Mouse (Mus musculus) embryonic facial prominence, embryonic 10.5 days (tissue): ENCODE data around the gene Arfgap2. TPM values are rescaled to one million over a fixed set of nuclear protein-coding genes. Genes with fewer than 3 reads are reported as not detected.

Source experiments
- DNase-seq: peaks from one replicate; pipeline ENCODE4 v3.0.0-alpha.2; 2017; ENCODE audit warnings: low spot score
- H3K27ac ChIP-seq: fragments of 300-500 bp; sonication (generic); replicated peaks from 2 replicates; pipeline ENCODE4 v1.5.1; 2016; ENCODE audit warnings: mild to moderate bottlenecking
- H3K27me3 ChIP-seq: fragments of 300-500 bp; sonication (generic); replicated peaks from 2 replicates; pipeline ENCODE4 v1.6.1; 2016; ENCODE audit warnings: low read depth, mild to moderate bottlenecking; ENCODE audit not compliant: poor library complexity, severe bottlenecking
- H3K36me3 ChIP-seq: fragments of 300-500 bp; sonication (generic); replicated peaks from 2 replicates; pipeline ENCODE4 v1.6.1; 2016; ENCODE audit warnings: mild to moderate bottlenecking, moderate library complexity
- H3K4me1 ChIP-seq: fragments of 300-500 bp; sonication (generic); 2 replicates; pipeline ENCODE4 v1.6.1; 2016
- H3K4me3 ChIP-seq: fragments of 300-500 bp; sonication (generic); 2 replicates; pipeline ENCODE4 v1.5.1; 2016; ENCODE audit warnings: mild to moderate bottlenecking, moderate library complexity
- H3K9me3 ChIP-seq: fragments of 300-500 bp; sonication (generic); 2 replicates; pipeline ENCODE4 v1.6.1; 2016; ENCODE audit warnings: mild to moderate bottlenecking
- WGBS: fragments of 180-500 bp; shearing (Covaris S2); methylation state at CpG from one replicate; pipeline ENCODE4 v1.1.7; 2016; 5-methylcytosine and 5-hydroxymethylcytosine counted together
- polyA plus RNA-seq: library from polyadenylated mRNA; unstranded; fragments of >200 nt; fragmentation: Nextera tagmentation; extraction: Ambion mirVana; gene quantifications from 2 replicates; pipeline ENCODE4 v1.2.1, GENCODE M21; 2016

Gene Arfgap2
- polyA plus RNA-seq, 1 experiment from 2014 or later: 101 TPM

DNA sequence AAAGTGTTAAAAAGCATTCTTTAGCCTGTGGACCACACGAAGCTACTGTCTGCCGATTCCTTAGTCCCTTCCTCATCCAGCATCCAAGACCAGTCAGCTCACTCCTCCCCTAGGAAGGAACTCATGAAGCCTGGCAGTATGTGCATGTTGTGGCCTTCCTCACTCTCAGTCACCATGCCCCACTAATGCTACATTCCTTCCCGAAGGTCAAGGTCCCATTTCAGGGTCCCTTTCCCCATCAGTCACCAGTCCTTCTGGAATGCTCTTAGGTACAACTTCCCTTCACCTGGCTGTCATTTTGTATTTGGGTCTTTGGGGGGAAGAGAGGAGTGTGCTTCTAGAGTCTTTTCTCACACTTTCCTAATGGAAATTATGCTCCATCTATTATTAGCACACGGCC lies 12.8 kb upstream of the Arfgap2 start:
- DNase-seq: no peak
- no peaks in the 10 kb centered on the region for H3K9me3 ChIP-seq
- no peak overlapping the region for H3K4me3 ChIP-seq
- peaks cover 43% of the 10 kb centered on the region for H3K27me3 ChIP-seq
- H3K4me1 ChIP-seq: peaks cover 40% of the 10 kb centered on the region
- 79% methylated on average over 4 of the region's 4 CpGs for WGBS
- no peak overlapping the region for H3K27ac ChIP-seq
- no peaks in the 10 kb centered on the region for H3K36me3 ChIP-seq

DNA sequence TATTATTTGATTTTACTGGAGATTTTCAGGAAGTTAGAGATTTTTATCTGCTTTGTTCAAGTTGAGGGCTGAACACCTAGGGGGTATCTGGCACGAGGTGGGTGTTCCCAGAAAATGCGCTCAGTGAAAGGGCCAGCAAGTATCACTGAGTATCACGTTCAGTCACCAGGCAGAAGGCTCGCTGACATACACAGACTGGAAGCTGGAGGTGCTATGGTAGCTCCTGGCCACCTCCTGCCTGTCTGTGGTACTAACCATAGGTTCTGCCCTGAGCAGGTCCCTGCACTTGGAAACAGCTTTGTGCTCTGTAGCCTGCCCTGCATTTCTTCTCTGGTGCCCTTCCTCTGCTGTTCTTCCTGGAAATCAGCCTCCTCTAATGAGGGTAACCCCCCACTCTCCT lies 12.3 kb upstream of the Arfgap2 start:
- H3K27ac ChIP-seq: no peak overlapping the region
- no peaks in the 10 kb centered on the region for H3K9me3 ChIP-seq
- no peak overlapping the region for H3K4me3 ChIP-seq
- H3K4me1 ChIP-seq: peaks cover 45% of the 10 kb centered on the region
- peaks cover 46% of the 10 kb centered on the region for H3K27me3 ChIP-seq
- no peak for DNase-seq
- H3K36me3 ChIP-seq: no peaks in the 10 kb centered on the region
- 58% methylated on average over 4 of the region's 4 CpGs for WGBS

DNA sequence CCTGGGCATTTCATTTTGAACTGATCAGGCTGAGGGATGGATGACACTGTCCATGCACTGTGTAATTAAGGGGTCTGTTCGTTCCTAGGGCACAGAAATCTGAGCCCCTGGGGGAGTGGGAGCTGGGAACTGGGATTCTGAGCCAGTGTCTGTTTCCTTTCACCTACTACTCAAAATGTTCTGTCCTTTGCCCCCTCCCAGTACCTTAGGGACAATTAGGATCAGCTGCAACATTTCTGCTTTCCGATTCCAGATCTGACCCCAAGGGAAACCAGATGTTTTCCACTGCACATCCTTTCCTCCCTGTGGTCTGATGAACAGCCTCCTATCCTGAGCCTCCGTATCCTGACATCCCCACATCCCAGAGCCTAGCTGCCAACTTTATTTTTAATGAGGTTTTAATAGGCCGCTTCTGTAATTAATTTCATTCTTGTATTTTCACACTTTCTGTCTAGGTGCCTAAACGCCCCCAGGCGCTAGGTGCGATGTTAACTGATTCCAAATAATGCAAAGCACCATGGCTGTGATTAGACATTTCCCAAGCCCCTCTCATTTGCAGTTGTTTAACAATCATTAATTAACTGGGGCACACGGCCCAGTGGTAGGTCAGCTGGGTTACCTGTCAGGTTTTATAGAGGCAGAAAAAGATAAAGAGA lies 9.9 kb upstream of the Arfgap2 start:
- peak overlapping the region; percentile 67 for H3K4me3 ChIP-seq
- DNase-seq: peak; percentile 34
- H3K4me1 ChIP-seq: peaks cover 67% of the 10 kb centered on the region
- no peaks in the 10 kb centered on the region for H3K36me3 ChIP-seq
- no peaks in the 10 kb centered on the region for H3K9me3 ChIP-seq
- peaks cover 62% of the 10 kb centered on the region for H3K27me3 ChIP-seq
- 23% methylated on average over 8 of the region's 8 CpGs for WGBS
- H3K27ac ChIP-seq: no peak overlapping the region

DNA sequence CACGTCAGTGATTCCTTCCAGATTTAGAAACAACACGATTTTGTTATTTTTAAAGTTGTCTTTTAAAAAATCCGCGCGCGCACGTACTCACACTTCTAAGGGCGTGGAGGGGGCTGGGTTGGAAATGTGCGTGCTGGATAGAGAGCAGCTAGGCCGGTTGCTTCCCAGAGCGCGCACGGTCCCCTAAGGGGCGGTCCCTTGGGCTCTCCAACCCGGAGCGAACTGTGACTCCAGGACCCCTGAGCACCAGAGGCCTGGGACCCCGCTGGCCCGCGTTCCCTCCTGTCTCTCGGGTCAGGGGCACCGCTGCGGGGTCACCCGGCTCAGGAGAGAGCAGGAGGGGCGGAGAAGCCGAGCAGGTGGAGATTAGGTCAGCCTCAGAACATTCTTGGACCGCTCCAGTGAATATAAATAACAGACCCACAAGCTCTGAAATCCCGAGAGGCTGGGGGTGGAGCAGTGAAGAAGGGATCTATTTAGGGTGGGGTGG lies 9.1 kb upstream of the Arfgap2 start, which contains the start of gene Pacsin3:
Gene Pacsin3 (plus strand): TSS at position 294 of the 490 bp plus-strand sequence.
- peaks cover 62% of the 10 kb centered on the region for H3K27me3 ChIP-seq
- under 1% methylated on average over 27 of the region's 27 CpGs for WGBS
- H3K27ac ChIP-seq: peak within 1 kb of the TSS; percentile 83

DNA sequence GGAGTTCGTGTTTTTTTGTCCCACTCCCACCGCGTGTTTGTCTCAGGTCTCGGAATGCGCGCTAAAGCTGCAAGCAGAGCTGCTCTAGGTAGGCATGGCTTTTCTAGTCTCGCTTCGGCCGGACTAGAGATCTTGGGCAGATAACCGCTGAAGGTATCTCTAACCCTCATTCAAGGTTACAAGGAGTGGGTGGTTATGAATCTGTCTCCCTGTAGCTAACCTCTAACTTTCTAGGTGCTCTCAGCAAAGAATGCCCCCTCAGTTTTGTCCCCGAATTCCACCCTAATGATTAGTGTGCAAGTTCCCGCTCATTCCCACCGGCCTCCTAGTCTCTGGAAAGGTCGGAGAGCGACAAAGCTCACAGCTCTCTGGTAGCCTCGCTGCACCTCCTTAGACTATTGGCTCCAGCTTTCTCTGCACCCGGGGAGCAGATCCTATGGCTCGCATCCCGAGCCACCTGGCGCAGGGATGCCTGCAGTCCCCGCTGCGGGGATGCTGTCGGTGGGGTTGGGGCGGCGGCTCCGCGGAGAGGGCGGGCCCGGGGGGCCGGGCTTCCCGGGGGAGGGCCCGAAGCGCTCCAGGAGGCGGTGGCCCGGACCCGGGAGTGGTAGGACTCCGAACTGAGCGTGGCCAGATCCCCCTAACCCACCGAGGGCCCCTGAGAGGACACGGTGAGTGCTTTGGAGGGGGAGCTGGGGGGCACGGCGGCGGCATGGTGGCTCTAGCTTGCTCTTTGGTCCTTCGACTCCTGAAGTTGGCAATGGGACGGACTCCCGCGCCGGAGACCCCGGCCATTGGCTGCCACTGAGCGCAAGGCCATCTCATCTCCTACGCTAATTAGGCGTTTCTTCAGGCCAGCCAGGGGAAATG lies 8.3 kb upstream of the Arfgap2 start:
- WGBS: under 1% methylated on average over 52 of the region's 52 CpGs
- Histone ChIP-seq H3K4me1 (peaks cover 68% of the 10 kb centered on the region), H3K36me3 (peaks cover 6% of the 10 kb centered on the region), H3K4me3 (peak overlapping the region; percentile 67), H3K9me3 (no peaks in the 10 kb centered on the region), H3K27me3 (peaks cover 62% of the 10 kb centered on the region), H3K27ac (peak overlapping the region; percentile 83)
- peak; percentile 83 for DNase-seq

More for the DNA sequence above, 9.1 kb upstream of the Arfgap2 start, which contains the start of gene Pacsin3:
- peaks cover 68% of the 10 kb centered on the region for H3K4me1 ChIP-seq
- H3K9me3 ChIP-seq: no peaks in the 10 kb centered on the region
- H3K36me3 ChIP-seq: no peaks in the 10 kb centered on the region; the same call in 1 of the 2 replicates
- peak within 1 kb of the TSS; percentile 67 for H3K4me3 ChIP-seq
- DNase-seq: peak; percentile 67

DNA sequence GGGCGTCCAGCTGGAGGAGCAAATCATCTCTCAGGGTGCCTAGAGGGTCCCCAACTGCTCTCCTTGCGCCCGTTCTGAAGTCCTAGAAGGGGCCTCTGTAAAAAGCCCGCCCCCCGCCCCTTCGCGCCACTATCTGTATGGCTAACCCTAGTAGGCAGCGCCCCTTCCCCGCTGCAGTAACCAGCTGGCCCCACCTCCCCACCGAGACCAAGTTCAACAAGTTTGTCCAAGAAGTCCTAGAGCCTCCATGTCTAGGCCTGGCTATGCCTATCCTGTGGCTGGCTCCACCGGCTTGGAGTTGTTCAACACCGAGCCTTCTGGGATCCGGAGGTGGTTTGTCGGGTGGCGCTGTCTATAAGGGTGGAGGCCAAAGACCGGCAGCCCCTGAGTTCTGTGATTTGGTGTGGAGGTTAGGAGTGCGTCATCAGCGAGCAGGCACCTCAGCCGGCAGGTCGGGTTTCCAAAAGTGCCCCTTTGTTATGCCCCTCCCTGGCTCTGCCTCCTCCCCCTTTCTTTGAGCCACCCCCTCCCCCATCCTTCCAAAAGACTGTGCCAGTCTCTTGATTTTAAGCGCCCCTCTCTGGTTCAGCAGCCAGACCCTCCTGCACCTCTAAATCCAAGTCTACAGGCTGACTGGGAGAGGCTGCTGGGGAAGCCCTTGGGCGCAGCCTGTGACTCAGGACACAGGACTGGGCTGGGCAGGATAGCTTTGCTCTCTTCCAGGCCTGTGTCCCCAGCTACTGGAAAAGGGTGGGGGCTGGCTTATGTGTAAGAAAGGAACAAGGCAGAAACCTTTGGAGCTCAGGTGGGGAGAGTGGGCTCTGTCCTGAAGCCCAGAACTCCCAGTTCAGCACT lies 7.4 kb upstream of the Arfgap2 start:
- Histone ChIP-seq H3K27me3 (peaks cover 62% of the 10 kb centered on the region), H3K9me3 (no peaks in the 10 kb centered on the region), H3K36me3 (peaks cover 13% of the 10 kb centered on the region), H3K27ac (peak overlapping the region; percentile 83), H3K4me1 (peaks cover 67% of the 10 kb centered on the region), H3K4me3 (peak overlapping the region; percentile 67)
- 1% methylated on average over 22 of the region's 22 CpGs for WGBS
- DNase-seq: no peak

DNA sequence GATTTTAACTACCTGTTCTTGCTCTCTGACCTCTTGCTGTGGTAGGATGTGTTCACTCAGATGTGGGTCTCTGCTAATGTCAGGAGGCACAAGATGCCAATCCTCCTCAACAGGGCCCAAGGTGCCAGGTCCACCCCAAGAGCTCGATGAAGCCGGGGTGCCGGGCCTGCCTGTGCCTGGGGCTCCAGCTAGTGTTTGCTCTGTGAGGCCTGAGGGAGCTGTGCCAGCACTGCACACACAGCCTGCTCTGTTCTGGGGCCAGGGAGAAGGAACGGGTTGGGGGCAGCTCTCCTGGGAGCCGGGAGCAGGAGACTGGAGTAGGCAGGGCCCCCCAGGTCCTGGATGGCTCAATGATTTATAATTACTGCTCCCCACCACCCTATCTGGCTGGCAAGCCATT lies 6.7 kb upstream of the Arfgap2 start:
- peaks cover 20% of the 10 kb centered on the region for H3K36me3 ChIP-seq
- peaks cover 60% of the 10 kb centered on the region for H3K4me1 ChIP-seq
- no peaks in the 10 kb centered on the region for H3K9me3 ChIP-seq
- no peak for DNase-seq
- peaks cover 55% of the 10 kb centered on the region for H3K27me3 ChIP-seq
- 66% methylated on average over 5 of the region's 5 CpGs for WGBS
- H3K4me3 ChIP-seq: peak overlapping the region; percentile 67
- peak overlapping the region; percentile 83 for H3K27ac ChIP-seq

DNA sequence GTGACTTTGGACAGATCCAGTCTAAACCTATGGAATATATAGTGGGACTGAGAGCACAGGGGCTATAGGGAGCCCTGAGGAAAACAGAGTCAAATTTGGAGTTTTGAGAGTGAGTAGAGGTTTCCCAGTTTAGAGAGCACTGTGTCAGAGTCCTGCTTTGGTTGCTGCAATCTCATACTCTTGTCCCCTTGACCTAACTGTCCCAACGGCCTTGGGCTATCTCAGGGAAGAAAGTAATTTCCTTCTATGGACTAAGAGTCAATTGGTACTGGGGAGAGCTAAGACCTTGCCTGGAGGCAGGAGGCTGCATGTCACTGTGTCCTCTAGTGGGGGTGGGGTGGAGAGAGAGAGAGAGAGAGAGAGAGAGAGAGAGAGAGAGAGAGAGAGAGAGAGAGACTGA lies 5.9 kb upstream of the Arfgap2 start:
- Histone ChIP-seq H3K9me3 (no peaks in the 10 kb centered on the region), H3K27me3 (peaks cover 47% of the 10 kb centered on the region), H3K27ac (no peak overlapping the region), H3K4me1 (peaks cover 62% of the 10 kb centered on the region), H3K36me3 (peaks cover 28% of the 10 kb centered on the region), H3K4me3 (no peak overlapping the region)
- WGBS: 55% methylated on average over 1 of the region's 1 CpGs
- DNase-seq: no peak

DNA sequence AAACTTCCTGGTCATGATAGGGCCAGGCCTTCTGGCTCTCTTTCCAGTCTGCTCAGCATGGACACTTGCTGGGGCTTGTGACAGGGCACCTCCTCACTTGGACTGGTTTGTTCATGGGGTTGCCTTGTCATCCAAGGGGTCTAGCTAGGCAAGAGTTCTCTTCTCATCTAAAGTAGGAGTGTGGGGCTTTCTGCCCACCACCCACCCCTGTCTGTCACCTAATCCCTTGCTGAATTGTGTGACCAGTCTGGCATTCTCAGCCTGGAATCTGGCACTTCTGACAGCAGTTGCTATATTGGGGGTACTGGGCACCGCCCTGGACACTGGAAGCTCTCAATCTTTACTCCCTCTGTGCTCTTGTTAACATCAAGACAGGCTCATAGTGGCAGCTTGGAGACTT lies 5.3 kb upstream of the Arfgap2 start:
- Histone ChIP-seq H3K27me3 (peaks cover 40% of the 10 kb centered on the region), H3K36me3 (peaks cover 32% of the 10 kb centered on the region), H3K4me3 (no peak overlapping the region), H3K27ac (no peak overlapping the region), H3K9me3 (no peaks in the 10 kb centered on the region), H3K4me1 (peaks cover 62% of the 10 kb centered on the region)
- DNase-seq: no peak
- 89% methylated on average over 1 of the region's 1 CpGs for WGBS

DNA sequence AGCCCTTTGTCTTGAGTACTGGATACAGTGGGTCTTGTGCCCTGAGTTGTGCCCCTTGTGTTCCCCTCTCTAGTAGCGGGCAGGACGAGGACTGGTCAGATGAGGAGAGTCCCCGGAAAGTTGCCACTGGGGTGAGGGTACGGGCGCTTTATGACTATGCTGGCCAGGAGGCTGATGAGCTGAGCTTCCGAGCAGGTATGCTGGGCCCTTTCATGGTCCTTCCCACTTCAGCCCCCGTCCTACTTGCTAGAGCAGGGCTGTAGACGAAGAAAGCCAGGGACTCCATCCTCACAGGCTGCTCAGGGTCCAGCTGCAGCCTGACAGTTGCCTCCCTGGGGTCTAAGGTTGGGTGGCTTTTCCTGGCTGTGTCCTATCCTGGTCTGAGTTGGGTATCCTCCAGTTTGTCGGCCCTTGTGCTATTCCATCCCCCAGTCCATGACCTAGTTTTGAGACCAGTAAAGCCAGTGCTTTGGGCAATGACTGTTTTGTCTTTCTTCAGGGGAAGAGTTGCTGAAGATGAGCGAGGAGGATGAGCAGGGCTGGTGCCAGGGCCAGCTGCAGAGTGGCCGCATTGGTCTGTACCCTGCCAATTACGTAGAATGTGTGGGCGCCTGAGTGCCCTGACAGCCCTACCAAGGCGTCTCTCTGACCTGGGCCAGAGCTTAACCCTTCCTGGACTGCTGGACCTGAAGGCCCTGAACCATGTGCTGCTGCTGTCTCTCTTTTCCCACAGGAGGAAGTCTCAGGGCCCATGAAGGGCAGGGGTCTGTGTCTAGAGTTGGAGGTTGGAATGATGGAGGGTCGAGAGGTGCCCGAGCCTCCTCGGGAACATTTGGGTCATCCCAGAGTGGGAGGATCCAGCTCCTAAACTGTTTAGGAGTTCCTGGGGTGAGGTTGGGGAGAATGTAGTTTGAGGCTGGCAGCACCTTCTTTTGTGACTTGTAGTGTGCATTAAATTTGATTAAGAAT lies 798 bp upstream of the Arfgap2 start:
- H3K36me3 ChIP-seq: peaks cover 58% of the 10 kb centered on the region
- peaks cover 33% of the 10 kb centered on the region for H3K4me1 ChIP-seq
- 86% methylated on average over 17 of the region's 17 CpGs for WGBS
- no peak for DNase-seq
- H3K27ac ChIP-seq: peak overlapping the region; percentile 97
- 0 out of 2 replicates have a peak, but pooled peaks cover 2% of the 10 kb centered on the region for H3K27me3 ChIP-seq
- H3K9me3 ChIP-seq: no peaks in the 10 kb centered on the region
- peak overlapping the region; percentile 92 for H3K4me3 ChIP-seq

DNA sequence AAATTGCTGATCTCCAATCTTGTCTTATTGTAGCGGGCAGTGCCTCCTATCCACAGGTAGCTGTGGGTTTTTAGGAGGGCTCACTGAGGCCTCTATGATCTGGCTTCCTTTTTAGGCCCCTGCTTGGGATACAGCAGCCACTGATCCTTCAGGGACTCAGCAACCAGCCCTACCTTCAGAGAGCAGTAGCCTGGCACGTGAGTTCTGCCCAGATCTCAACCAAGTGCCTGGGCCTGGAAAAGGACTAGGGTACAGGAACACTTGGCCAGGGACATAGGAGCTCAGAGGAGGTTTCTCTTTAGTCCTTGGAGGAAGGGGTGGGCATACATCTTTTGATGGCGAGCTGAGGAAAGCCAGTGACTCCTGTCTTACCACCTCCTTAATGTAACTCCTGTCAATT lies 3.3 kb downstream of the Arfgap2 start:
- no peak for DNase-seq
- Histone ChIP-seq H3K4me1 (peaks cover 25% of the 10 kb centered on the region), H3K36me3 (peaks cover 79% of the 10 kb centered on the region), H3K27ac (no peak overlapping the region), H3K27me3 (no peaks in the 10 kb centered on the region), H3K9me3 (no peaks in the 10 kb centered on the region), H3K4me3 (no peak overlapping the region)
- 92% methylated on average over 3 of the region's 3 CpGs for WGBS
